Mouse (Mus musculus) adrenal gland, postnatal 10 days (tissue): Measurements from ENCODE around the gene Zmiz1. TPM values are rescaled to one million over a fixed set of nuclear protein-coding genes. Genes with fewer than 3 reads are reported as not detected.
A peak's percentile ranks its signal among the peaks of the same experiment; 100 is the strongest.

Source experiments
- DNase-seq: peaks from one replicate; pipeline ENCODE4 v3.0.0; 2021; ENCODE audit warnings: mixed read lengths
- total RNA-seq, 2 experiments: library from RNA; stranded (reverse); gene quantifications; 2 replicates each; pipeline ENCODE4 v1.2.3; 2021

The Zmiz1 gene
- total RNA-seq, 2 experiments from 2014 or later, result 63.8 to 73.3 TPM

DNA sequence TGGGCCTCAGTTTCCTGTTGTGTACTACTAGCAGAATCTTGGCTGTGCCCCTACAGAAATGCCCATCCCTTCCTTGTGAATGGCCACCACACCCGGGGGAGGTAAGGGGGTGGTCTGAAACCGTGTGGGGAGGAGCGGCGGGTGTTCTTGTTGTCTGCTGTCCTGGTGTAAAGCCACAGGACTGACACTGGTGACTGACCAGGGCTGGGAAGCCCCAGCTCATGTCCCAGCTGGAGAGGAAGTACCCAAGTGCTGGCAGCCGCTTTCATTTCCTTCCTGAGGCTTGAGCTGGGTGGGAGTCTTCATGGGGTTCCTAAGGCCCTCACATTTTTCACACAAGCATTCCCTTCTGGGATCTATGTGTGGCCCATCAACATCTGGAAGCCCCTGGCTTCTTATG lies 155.7 kb downstream of the Zmiz1 start:
- no peak for DNase-seq

DNA sequence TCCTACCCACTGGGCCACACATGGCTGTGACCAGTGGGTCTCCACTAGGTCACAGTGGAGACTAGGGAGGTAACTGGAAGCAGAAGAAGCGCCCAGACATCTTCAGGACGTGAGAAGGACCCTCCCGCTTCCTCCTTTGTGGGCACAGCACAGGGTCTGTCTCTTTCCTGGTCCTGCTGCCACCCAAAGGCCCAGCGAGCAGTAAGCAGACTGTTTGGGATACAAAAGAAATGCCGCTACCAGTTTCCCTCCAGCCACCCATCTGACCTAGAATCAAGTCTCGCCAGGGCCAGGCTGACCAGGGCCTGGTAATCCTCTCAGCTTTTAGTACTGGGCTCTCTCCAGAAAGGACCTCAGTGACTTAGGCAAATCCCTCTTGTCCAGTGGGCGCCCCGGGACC lies 156.6 kb downstream of the Zmiz1 start:
- no peak for DNase-seq

DNA sequence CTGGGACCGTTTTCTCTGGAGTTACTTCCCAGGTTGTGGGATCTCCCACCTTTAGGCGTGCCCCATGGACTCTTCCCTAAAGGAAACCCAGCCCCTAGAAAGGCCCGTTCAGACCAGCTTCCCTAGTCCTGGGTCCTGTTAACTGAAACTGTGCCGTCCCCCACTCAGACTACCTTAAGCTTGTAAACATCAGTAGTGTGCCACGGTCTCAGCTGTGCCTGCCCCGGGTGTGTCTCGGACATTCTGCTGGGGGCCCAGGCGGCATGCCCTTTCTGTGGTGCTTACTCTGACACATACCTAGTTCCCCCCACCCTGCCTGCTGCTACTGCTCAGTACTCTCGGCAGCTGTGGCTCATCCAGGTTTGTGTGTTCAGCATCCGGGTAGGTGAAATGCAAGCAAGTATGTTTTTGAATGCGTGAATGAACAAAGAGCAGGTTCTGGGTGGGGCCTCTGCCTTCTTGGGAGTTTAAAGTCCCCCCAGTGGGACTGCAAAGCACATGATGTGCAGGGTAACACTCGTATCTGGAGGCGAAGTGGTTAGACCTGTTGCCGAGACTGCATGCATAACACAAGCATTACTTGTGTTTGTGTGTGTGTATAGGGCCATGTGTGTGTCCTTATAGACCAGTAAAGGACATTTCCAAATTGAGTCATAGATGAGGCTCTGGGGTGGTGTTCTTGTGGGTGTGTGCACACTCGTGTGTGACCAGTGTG lies 157.2 kb downstream of the Zmiz1 start:
- DNase-seq, result no peak

DNA sequence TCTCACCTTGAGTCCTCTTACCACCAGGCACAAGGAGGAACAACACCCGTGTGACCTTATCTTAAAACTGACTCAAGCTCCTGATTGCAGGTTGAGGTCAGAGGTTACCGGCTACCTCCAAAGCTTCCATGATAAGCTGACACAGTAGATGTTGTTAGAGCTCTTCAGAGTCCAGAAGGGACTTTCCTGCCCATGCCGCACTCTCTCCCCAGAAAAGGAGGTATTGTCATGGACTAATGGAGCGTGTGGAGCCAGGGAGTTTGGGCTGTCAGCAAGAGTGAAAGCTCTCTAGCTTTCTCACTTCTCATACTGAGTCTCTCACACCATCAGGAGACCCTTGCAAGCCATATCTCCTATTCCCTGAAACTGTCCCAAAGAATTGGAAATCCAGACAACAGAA lies 158.3 kb downstream of the Zmiz1 start:
- DNase-seq, result no peak

DNA sequence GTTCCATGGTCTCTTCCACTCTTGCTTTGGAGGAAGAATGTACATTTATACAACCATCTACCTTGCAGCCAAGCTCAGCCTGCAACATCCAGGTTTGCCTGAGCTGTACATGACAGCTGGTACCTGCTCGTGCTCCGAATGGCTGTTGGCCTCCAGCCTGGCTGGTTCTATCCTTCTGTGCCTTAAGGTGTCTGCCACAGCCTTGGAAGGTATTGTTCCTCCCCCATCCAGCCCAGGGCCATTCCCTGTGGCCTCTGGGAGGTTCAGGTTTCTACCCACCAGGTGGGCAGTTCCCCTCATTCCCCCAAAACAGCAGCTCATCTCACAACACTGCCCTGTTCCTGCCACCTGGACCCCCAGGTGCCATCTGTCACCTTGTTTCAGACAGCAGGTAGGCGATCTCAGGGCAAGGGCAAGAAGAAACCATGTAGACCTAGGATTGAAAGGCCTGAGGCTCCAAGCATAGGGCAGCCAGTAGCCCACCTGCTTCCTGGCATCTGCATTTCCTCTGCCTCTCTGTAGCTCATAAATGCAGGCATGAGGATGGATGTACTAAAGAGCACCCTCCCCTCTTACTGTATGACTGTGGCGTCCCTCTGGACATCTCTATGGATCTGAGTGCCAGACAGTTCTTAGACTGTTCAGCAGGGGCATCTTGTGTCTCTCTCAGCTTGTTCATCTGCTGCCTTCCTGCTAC lies 160.2 kb downstream of the Zmiz1 start:
- DNase-seq, result no peak

DNA sequence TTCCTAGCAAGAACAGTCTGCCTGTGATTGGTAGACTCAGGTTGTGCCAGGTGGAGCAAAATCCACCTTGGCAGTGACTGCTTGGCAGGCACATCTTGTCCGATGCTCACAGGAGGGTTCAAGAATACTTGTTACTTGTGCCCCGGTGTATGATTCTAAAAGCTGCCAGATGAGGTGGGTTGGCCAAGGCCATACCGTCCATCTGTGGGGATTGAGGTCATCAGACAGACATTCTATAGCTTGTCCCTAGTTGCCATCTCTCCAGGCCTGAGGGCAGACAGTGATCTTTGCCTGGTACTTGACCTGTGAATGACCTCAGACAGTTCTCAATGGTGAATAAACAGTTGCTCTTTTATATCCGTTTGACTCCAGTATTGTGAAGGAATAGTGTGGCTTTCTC lies 161.8 kb downstream of the Zmiz1 start:
- DNase-seq, result no peak

DNA sequence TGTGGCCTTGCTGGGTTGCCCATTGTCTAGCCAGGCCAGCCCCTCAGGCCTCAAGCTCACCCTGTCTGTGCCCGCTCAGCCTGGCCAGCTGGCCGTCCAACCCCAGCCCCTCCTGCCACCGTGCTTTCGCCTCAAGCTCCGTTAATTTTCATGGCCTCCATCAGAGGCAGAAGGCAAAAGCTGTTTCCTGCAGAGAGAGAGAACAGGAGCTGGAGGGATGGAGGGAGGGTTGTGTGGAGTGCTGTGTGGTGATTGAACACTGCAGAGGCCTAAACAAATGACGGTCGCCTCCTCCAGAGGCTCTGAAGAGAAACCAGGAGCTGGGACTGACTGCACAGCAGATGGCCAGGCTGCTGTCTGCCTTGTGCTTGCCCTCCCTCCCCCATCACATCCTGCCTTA lies 164.7 kb downstream of the Zmiz1 start:
- DNase-seq, result no peak

DNA sequence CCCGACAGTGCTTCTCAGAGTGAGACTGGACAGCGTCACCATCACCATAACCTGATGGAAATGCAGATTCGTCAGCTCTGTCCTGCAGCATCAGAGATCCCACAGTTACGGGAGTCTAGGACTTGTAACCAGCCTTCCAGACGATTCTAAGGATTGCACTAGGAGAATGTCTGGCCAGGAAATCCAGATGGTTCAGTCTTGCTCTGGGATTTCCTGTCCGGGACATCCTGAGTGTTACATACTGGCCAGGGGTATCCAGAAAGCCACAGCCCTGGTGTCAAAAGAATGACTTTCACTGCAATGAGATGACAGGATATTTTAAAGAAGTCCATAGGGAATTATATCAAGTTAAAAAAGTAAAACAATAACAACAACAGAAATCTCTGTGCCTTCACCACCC lies 165.7 kb downstream of the Zmiz1 start:
- DNase-seq, result no peak

DNA sequence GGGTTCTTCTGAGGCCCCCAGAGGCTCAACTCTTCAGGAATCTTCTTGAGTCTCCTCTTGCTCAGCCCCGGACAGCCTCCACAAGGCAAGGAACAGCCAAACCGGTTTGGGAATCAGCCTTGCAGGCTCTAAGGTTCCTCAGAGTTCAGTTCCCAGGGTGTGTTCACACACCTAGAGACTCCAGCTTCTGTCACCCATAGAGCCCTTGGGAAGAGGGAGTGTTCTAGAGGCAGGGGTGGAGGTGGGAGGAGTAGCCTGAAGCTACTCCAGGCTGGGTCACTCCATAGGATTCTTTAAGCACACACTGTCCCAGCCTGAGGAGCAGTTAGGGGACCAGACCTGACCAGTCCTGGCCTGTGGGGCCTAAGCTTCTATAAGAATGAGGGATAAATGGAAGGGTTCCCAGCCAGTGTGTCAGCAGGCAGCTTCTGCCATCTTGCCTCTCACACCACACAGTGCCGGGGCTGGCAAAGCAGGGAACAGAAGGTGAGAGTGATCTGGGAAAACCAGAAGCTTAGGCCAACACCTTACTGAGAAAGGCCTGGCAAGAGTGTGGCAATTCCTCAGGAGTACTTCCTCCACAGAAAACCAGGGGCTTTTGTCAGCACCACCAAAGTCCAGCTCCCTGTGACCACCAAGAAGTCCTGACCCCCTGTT lies 168.7 kb downstream of the Zmiz1 start:
- no peak for DNase-seq

DNA sequence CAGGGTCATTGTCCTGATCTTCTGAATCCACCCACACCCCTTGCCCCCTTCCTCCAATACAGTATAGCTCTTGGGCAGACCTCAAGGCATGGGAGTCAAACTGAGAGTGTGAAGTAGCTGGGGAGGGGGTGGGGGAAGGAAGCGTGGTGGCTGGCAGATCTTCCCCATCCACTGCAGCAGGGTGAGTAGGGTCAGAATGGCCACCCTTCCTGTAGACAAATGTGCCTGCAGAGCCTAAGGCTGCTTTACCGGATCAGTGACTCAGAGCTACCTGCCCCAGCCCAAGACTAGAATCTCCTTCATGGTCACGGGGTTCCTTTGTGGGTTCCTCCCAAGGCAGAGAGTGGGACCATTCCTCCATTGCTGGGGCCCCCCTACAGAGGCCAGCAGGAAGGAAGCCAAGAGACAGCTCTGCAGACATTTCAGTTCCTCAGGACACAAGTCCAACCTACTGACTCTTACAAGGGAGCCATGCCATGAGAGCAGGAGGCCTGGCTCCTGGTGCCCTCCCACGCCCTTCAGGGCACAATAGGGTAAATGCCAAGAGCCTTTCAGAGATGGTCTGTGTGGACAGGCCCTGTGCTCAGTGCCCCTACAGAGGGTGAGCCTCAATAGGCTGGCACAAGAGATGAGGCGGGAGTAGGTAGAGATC lies 169.6 kb downstream of the Zmiz1 start:
- DNase-seq, result no peak

DNA sequence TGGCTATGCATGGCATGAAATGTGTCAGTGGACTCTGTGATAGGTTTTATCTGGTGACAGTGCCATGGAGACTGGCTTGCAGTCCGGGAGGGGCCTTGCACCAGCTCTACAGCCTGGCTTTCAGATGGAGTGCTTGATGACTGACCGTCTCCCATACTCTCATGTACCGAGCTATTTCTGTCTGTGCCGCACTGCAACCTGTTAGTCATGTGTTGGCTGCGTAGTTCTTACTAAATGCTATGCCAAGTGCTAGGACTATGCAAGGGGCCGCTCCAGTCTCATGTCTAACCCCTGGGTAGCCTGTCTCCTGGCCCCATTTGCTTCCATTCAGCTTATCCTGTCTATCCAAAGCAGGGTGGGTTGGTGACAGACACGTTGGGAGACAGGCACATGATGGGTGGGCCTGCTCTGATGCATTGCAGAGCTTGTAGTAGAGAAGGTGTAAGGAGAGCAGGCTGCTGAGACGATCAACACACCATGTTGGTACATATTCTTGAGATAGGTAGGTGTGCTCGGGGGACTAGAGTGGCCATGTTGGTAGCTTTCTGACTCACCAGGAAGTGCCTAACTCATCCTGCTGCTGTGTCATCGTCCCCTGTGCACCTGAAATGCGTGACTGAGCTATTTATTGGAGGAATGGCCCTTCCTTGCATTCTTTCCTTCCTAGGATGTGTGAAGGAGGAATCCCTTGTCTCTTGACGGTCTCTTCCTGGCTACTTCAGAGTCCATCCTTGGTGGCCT lies 171.1 kb downstream of the Zmiz1 start:
- no peak for DNase-seq

DNA sequence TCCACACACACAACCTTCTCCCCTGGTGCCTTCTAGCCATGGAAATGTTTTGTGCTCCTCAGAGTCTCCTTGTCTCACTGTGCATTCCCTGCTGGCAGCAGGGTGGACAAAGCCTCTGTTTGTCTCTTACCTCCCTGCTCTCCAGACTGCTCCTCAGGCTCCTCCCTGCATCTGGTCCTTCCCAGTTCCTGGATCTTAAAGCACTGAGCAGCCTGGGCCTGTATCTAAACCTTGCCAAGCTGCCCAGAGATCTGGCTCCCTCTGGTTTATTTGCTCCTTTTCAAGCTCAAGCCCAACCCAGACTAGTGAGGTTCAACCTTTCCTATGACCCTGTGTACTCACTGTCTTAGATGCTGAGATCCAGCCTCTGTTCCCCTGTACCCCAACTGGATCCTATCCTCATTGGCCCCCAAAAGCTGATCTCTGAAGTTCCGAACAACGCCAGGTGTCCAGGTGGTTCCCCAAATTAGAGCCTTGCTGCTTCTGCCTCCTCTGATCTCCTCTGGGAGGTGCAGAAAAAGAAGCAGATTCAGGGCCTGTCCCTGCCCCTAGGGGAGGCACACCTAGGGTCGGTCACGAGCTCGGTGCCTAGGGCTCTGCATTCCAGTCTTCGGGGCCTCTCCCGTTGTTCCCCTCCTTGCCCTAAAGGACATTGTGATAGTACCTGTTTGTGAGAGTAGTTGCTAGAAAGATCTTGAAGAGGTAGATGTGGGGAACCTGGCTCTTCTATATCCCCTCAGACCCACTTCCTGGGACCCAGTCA lies 171.8 kb downstream of the Zmiz1 start:
- DNase-seq, result no peak

DNA sequence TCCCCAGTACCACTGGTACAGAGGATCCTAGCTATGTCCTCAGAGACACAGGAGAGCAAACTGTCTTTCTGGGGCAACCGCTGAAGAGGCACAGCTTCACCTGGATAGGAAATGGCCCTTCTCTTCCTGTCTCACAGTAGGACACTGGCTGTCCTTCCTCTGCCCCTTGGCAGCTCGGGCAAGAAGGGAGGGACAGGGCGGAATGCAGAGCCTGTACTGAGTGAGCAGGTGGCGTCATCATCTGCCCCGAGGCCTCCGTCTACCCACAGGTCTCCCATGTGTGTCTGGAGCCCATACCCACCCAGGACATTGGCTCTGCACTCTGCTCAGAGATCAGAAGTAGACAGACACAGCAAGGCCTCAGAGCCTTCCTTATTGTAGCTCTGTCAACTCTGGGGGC lies 172.5 kb downstream of the Zmiz1 start:
- DNase-seq, result no peak

DNA sequence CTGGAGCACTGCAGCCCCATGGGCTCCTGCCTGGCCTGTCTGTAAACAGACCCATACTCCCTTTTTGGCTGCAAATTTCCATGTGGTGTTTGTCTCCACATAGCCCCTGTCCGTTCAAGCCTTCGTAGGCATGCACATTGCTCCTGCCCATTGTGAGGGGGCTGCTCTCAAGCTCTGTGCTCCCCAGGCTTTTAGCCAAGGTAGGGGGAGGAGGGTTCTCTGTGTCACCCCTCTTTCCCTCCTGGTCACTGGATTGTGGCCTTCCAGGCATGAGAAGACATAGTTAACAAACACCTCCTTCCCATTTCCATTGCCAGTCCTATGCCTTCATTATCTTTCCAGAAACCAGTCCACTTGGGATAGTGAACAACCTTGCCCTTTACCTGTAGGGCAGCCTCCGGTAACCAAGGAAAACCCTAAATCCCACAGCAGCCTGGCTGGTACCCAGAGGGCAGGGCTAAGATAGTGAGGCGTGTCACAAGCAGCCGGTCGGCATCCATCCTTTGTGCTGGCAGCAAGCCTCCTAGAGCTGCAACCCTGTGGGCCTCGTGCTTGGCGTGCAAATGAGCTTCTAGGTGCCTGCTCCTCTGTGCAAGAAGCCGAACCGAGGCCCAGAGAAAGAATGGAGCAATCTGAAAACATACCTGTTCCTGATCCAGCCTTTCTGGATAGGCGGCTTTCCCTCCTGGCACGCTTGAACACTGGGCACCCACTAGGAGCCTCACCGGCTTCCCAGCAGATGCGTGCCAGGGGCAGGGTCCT lies 174.7 kb downstream of the Zmiz1 start:
- DNase-seq, result peak; percentile 67

DNA sequence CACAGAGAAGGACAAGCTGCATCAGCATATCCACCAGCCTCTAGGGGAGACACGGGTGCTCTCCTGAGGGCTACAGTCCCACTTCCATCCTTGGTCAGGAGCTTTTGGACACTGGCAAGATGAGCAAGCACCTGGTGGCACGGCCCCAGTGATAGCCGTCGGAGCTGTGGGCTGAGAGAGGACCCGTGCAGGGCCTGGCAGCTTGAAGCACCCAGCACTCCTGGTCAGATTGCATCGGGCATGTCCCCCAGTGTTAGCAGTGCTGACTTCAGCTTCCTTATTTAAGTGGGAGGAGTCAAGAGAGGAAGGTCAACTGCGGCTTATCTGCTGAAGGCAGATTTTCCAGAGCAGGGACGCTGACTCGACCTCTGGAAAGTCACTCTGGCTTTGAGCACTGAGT lies 175.3 kb downstream of the Zmiz1 start:
- DNase-seq, result peak; percentile 41

DNA sequence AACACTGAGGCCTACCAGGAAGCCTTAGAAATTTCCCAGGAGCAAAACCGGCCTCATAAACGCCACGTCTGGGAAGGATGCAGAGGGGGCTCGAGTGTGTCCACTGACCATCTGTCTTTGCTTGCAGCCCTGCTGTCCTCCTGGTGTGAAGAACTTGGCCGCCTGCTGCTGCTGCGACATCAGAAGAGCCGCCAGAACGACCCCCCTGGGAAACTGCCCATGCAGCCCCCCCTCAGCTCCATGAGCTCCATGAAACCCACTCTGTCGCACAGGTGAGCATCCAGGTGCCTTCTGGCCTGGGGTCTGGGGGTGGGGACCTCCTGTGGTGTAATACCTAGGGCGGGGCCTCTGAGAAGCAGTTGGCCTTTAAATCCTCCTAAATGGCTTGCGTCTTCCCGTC lies 176.8 kb downstream of the Zmiz1 start:
- no peak for DNase-seq

DNA sequence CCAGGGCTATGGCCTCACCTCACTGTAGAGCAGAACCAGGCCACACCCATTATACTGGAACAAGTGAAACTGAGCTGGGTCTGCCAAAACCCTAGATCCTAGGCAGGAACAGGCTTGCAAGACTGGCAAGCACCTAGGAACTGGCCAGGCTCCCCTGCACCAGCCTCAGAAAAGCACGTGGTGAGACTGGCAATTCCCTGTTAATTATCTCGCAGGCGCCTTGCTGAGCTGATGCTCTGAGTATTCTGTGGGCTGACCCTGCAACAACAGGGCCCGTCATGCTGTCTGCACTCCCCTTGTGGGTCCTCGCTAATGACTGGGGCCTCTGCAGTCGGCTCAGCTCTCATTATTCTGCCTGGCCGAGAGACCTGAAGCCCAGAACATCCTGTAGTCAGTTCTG lies 177.3 kb downstream of the Zmiz1 start:
- peak; percentile 25 for DNase-seq

DNA sequence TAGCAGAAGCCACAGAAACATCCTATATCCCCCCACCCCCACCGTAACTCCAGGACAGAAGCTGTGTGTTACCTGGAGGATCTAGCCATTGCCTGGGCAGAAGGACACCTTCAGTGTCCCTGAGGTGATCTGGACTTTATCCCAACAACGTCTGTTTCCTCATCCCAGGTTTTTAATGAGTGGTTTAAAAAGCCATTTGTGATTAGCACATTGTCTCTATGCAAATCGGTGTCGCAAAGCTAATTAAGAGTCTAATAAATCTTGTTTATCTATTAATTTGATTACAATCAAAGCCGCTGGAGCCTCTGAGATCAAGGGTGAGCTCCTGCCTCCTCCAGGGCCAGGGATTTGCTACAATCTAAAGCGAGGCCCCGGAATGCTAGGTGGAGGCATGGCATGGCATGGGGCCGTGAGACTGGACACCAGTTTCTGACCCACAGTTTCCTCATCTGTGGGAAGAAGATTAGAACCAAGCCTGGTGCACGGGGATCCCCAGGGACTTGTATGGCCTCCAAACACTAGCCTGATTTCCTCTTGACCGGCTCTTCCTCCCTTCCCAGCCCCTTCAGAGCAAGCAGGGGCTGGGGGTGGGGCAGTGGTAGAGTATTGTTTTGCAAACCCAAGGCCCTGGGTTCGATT lies 180.3 kb downstream of the Zmiz1 start:
- DNase-seq, result no peak

DNA sequence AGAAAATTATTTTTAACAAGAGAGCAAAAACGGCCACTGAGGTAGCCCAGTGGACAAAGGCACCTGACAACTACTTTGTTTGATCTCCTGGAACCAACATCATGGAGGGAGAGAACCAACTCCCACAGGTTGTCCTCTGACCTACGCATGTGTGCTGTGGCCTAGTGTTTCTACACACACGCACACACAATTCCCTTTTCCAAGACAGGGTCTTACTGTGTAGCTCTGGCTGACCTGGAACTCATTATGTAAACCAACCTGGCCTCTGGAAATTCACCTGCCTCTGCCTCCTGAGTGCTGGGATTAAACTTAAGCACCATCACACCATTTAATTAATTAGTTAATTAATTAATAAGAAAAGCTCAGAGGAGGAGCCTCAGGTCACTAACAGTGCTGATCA lies 181.0 kb downstream of the Zmiz1 start:
- no peak for DNase-seq

DNA sequence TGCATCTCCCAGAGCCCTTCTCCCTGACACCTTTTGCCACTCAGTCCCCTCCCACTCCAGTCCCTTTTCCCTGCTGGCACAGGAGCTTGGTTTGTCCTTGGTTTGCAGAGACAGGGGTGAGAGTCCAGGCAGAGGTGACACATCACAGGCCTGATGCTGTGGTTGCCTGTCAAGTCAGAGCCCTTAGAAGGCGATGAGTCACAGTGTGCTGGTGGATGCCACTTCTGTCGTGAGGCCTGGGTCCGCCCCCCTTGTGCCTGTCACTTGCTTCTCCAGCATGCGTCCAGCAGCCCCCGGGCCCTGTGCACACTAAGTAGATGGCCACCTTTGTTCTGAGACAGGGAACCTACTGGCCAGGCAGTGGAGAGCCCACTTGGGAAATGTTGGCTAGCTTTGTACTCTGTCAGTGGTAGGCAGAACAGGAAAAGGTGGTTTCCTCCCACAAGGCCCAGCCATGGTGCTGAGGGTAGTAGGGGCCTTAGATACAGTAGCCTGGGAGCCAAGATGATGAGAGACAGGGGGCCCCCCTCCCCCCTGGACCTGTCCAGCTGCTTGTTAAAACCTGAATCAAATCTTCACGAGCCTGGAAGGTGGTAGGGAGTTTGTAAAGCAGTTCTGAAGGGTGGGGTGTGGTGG lies 181.6 kb downstream of the Zmiz1 start:
- peak; percentile 66 for DNase-seq
